Mouse (Mus musculus) heart, embryonic 13.5 days (tissue): ENCODE results near the gene Areg. TPM values are rescaled to one million over a fixed set of nuclear protein-coding genes. Genes with fewer than 3 reads are reported as not detected.

ENCODE experiments used
- ATAC-seq: fragments of 200-750 bp; cut with Nextera tagmentation; 2 replicates; pipeline ENCODE4 v1.8.0; 2017; ENCODE audit warnings: moderate TSS enrichment; ENCODE audit not compliant: insufficient number of reproducible peaks, low FRiP score, low TSS enrichment; ENCODE audit errors: extremely low read depth
- H3K27ac ChIP-seq: fragments of 300-500 bp; sonication (generic); replicated peaks from 2 replicates; pipeline ENCODE4 v1.5.1; 2015; ENCODE audit warnings: moderate library complexity, mild to moderate bottlenecking, inconsistent platforms
- H3K27me3 ChIP-seq: fragments of 300-500 bp; sonication (generic); replicated peaks from 2 replicates; pipeline ENCODE4 v1.6.1; 2015; ENCODE audit warnings: mild to moderate bottlenecking, inconsistent platforms
- H3K36me3 ChIP-seq: fragments of 300-500 bp; sonication (generic); 2 replicates; pipeline ENCODE4 v1.6.1; 2015; ENCODE audit warnings: mild to moderate bottlenecking, inconsistent platforms
- H3K4me1 ChIP-seq: fragments of 300-500 bp; sonication (generic); 2 replicates; pipeline ENCODE4 v1.6.1; 2015; ENCODE audit warnings: inconsistent platforms
- H3K4me2 ChIP-seq: fragments of 300-500 bp; sonication (generic); 2 replicates; pipeline ENCODE4 v1.6.1; 2015; ENCODE audit warnings: inconsistent platforms, mild to moderate bottlenecking, moderate library complexity
- H3K4me3 ChIP-seq: fragments of 300-500 bp; sonication (generic); 2 replicates; pipeline ENCODE4 v1.5.1; 2015; ENCODE audit warnings: moderate library complexity, mild to moderate bottlenecking, inconsistent platforms
- H3K9ac ChIP-seq: fragments of 300-500 bp; sonication (generic); 2 replicates; pipeline ENCODE4 v1.6.1; 2015; ENCODE audit warnings: inconsistent platforms, mild to moderate bottlenecking, moderate library complexity
- H3K9me3 ChIP-seq: fragments of 300-500 bp; sonication (generic); 2 replicates; pipeline ENCODE4 v1.6.1; 2016; ENCODE audit warnings: inconsistent platforms
- WGBS: fragments of 180-500 bp; shearing (Covaris S2); methylation state at CpG from one replicate; pipeline ENCODE4 v1.1.7; 2015; ENCODE audit warnings: mixed read lengths; 5-methylcytosine and 5-hydroxymethylcytosine counted together
- polyA plus RNA-seq: library from polyadenylated mRNA; unstranded; fragments of >200 nt; fragmentation: Nextera tagmentation; extraction: Ambion mirVana; gene quantifications from 2 replicates; pipeline ENCODE4 v1.2.1, GENCODE M21; 2015

Gene Areg
- polyA plus RNA-seq, 1 experiment from 2014 or later = 0.20 TPM

- Histone ChIP-seq H3K36me3 (no peaks in the 10 kb centered on the region), H3K9me3 (no peaks in the 10 kb centered on the region), H3K4me2 (no peak overlapping the region), H3K4me3 (no peak overlapping the region), H3K27ac (no peak overlapping the region), H3K27me3 (no peaks in the 10 kb centered on the region), H3K4me1 (peaks cover 7% of the 10 kb centered on the region), H3K9ac (no peak overlapping the region)
- WGBS = 54% methylated on average over 4 of the region's 4 CpGs
- ATAC-seq = no peak
Observed at GRCm38 (mm10) chr5:91123404-91123803, 16.0 kb upstream of the Areg start.

GRCm38 (mm10) chr5:91124140-91124539, 15.3 kb upstream of the Areg start:
- WGBS = 75% methylated on average over 2 of the region's 2 CpGs
- no peaks in the 10 kb centered on the region for H3K36me3 ChIP-seq
- H3K27me3 ChIP-seq = no peaks in the 10 kb centered on the region
- H3K4me3 ChIP-seq = no peak overlapping the region
- no peak overlapping the region for H3K4me2 ChIP-seq
- H3K9ac ChIP-seq = no peak overlapping the region
- no peak for ATAC-seq
- H3K27ac ChIP-seq = no peak overlapping the region
- H3K4me1 ChIP-seq = peaks cover 4% of the 10 kb centered on the region; the same call in 1 of the 2 replicates
- H3K9me3 ChIP-seq = no peaks in the 10 kb centered on the region

DNA sequence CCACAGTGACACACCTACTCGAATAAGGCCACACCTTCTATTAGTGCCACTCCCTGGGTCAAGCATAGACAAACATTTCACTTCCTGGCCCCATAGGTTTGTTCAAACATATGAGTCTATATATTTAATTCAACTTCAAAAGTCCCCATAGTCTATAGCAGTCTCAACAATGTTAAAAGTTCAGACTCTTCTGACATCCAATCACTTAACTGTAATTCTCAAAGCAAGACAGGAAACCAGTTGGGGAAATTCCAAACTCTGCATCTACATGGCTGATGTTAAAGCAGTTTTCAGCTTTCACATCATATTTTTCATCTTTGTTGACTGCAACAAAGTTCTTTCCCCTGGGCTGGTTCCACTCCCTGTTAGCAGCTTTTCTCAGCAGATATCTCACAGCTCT, 12.8 kb upstream of the Areg start:
- no peak overlapping the region for H3K4me2 ChIP-seq
- H3K4me3 ChIP-seq = no peak overlapping the region
- H3K27me3 ChIP-seq = no peaks in the 10 kb centered on the region
- H3K4me1 ChIP-seq = peaks cover under 1% of the 10 kb centered on the region; the same call in 1 of the 2 replicates
- no peaks in the 10 kb centered on the region for H3K36me3 ChIP-seq
- no peak overlapping the region for H3K27ac ChIP-seq
- H3K9ac ChIP-seq = no peak overlapping the region
- ATAC-seq = no peak
- no peaks in the 10 kb centered on the region for H3K9me3 ChIP-seq
- 83% methylated on average over 1 of the region's 1 CpGs for WGBS

- Histone ChIP-seq H3K4me3 (no peak overlapping the region), H3K4me1 (peaks cover 10% of the 10 kb centered on the region), H3K27ac (no peak overlapping the region), H3K9me3 (no peaks in the 10 kb centered on the region), H3K27me3 (peaks cover 10% of the 10 kb centered on the region), H3K4me2 (no peak overlapping the region), H3K9ac (no peak overlapping the region), H3K36me3 (no peaks in the 10 kb centered on the region)
- no peak for ATAC-seq
- 10% methylated on average over 1 of the region's 1 CpGs for WGBS
Observed at GRCm38 (mm10) chr5:91134961-91135360, 4.4 kb upstream of the Areg start.

DNA sequence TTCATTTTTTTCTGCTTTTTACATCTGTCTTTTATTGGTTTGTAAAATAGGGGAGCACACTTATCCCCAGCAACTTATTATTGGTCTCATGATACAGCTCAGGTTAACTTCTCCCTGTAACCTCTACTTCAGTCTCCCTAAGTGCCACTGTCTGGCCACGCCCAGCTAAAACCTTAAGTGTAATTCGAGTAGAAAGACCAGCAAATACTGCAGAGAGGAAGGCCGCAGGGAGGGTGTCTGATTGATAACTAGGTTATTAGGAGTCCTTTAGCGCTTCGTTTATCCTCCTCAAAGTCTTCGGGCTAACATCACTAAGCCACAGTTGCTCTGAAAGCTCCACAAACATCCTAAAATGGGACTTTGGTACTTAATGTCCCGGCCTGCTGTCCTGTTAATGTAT, 429 bp upstream of the Areg start:
- Histone ChIP-seq H3K36me3 (no peaks in the 10 kb centered on the region), H3K4me3 (peak overlapping the region; percentile 59), H3K27ac (no peak overlapping the region), H3K9me3 (no peaks in the 10 kb centered on the region), H3K4me1 (peaks cover 11% of the 10 kb centered on the region), H3K27me3 (peaks cover 24% of the 10 kb centered on the region), H3K4me2 (peak overlapping the region; percentile 75), H3K9ac (peak overlapping the region; percentile 70)
- no peak for ATAC-seq
- 3% methylated on average over 7 of the region's 7 CpGs for WGBS

DNA sequence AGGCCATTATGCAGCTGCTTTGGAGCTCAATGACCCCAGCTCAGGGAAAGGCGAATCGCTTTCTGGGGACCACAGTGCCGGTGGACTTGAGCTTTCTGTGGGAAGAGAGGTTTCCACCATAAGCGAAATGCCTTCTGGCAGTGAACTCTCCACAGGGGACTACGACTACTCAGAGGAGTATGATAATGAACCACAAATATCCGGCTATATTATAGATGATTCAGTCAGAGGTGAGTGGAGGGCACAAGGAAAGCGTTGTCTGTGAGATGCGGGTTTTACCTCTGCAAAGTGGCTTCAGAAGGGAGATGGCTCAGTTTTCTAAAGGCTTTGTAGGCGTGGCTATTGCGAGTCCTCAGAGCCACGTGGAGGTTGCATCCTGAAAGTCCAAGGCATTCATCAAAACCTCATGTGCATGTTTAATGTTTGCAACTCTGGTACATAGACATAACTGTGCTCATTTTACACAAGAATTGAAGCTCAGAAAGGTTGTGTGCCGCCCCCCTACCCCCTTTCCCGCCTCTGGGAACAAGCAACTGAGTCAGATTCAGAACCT, 1.6 kb downstream of the Areg start:
- WGBS = 47% methylated on average over 13 of the region's 13 CpGs
- H3K9me3 ChIP-seq = no peaks in the 10 kb centered on the region
- no peaks in the 10 kb centered on the region for H3K36me3 ChIP-seq
- peaks cover 11% of the 10 kb centered on the region for H3K4me1 ChIP-seq
- H3K27ac ChIP-seq = no peak overlapping the region
- no peak overlapping the region for H3K9ac ChIP-seq
- no peak overlapping the region for H3K4me2 ChIP-seq
- no peak overlapping the region for H3K4me3 ChIP-seq
- peaks cover 24% of the 10 kb centered on the region for H3K27me3 ChIP-seq
- no peak for ATAC-seq

GRCm38 (mm10) chr5:91144971-91145370, 5.6 kb downstream of the Areg start:
- WGBS = 70% methylated on average over 9 of the region's 9 CpGs
- H3K4me3 ChIP-seq = no peak overlapping the region

DNA sequence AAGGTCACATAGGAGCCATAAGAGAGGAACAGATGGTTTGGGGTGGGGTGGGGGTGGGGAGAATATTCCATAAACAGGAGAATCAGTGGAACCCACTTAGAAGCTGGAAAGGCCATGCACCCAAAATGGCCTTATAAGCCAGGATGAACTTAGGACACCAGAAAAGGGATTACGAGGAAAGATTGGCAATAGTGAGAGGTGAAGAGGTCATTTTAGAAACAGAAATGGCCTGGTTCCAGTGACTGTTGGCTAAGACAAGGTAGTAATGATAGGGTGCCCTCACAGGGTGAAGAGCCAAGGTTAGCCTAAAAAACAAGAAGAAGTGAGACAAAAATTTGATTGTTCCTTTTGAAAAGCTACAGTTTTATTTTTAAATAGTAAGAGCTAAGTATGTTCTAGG, 7.6 kb downstream of the Areg start:
- no peak overlapping the region for H3K27ac ChIP-seq
- peaks cover 16% of the 10 kb centered on the region for H3K9me3 ChIP-seq
- 63% methylated on average over 1 of the region's 1 CpGs for WGBS
- no peaks in the 10 kb centered on the region for H3K4me1 ChIP-seq
- ATAC-seq = no peak
- H3K4me2 ChIP-seq = no peak overlapping the region
- no peak overlapping the region for H3K4me3 ChIP-seq
- H3K27me3 ChIP-seq = no peaks in the 10 kb centered on the region
- no peak overlapping the region for H3K9ac ChIP-seq
- H3K36me3 ChIP-seq = no peaks in the 10 kb centered on the region

More at GRCm38 (mm10) chr5:91144971-91145370, 5.6 kb downstream of the Areg start:
- H3K27ac ChIP-seq = no peak overlapping the region
- no peaks in the 10 kb centered on the region for H3K36me3 ChIP-seq
- peaks cover 6% of the 10 kb centered on the region; the same call in 1 of the 2 replicates for H3K9me3 ChIP-seq
- H3K9ac ChIP-seq = no peak overlapping the region
- peaks cover 15% of the 10 kb centered on the region for H3K27me3 ChIP-seq
- no peak overlapping the region for H3K4me2 ChIP-seq
- H3K4me1 ChIP-seq = peaks cover under 1% of the 10 kb centered on the region; the same call in 1 of the 2 replicates
- no peak for ATAC-seq

GRCm38 (mm10) chr5:91148054-91148453, 8.7 kb downstream of the Areg start:
- Histone ChIP-seq H3K9me3 (peaks cover 16% of the 10 kb centered on the region), H3K4me1 (no peaks in the 10 kb centered on the region), H3K4me2 (no peak overlapping the region), H3K27me3 (no peaks in the 10 kb centered on the region), H3K36me3 (no peaks in the 10 kb centered on the region), H3K9ac (no peak overlapping the region), H3K27ac (no peak overlapping the region), H3K4me3 (no peak overlapping the region)
- no peak for ATAC-seq
- WGBS = 73% methylated on average over 2 of the region's 2 CpGs

- H3K4me3 ChIP-seq = no peak overlapping the region
- no peak overlapping the region for H3K9ac ChIP-seq
- H3K9me3 ChIP-seq = no peaks in the 10 kb centered on the region
- 71% methylated on average over 8 of the region's 8 CpGs for WGBS
- H3K36me3 ChIP-seq = no peaks in the 10 kb centered on the region
- no peak overlapping the region for H3K27ac ChIP-seq
- H3K27me3 ChIP-seq = no peaks in the 10 kb centered on the region
- ATAC-seq = no peak
- H3K4me1 ChIP-seq = no peaks in the 10 kb centered on the region
- no peak overlapping the region for H3K4me2 ChIP-seq
Observed at GRCm38 (mm10) chr5:91156677-91157076, 17.3 kb downstream of the Areg start.

GRCm38 (mm10) chr5:91157169-91157568, 17.8 kb downstream of the Areg start:
- H3K27me3 ChIP-seq = no peaks in the 10 kb centered on the region

DNA sequence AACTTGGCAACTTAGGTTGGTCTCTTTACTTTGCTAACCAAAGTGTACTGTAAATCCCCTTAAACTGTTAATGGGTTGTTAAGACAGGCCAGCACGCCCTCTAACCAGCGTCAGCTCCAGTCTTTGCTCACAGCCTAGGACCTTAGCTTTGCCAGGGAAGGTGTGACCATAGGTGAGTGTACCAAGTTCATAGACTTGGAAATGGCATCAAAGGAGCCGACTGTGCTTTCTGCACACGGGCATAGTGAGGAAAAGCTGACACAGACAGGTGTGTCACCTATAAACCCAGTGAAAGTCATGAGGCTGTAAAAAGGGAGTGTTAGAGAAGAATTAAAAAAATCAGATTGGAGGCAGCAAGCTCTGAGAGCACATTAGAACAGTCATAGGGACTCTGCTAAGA, 23.4 kb downstream of the Areg start:
- Histone ChIP-seq H3K4me3 (no peak overlapping the region), H3K27ac (no peak overlapping the region), H3K4me2 (no peak overlapping the region), H3K36me3 (no peaks in the 10 kb centered on the region), H3K27me3 (no peaks in the 10 kb centered on the region), H3K4me1 (no peaks in the 10 kb centered on the region), H3K9me3 (no peaks in the 10 kb centered on the region), H3K9ac (no peak overlapping the region)
- no peak for ATAC-seq
- WGBS = 71% methylated on average over 4 of the region's 4 CpGs

More at GRCm38 (mm10) chr5:91157169-91157568, 17.8 kb downstream of the Areg start:
- Histone ChIP-seq H3K9ac (no peak overlapping the region), H3K4me2 (no peak overlapping the region), H3K4me1 (no peaks in the 10 kb centered on the region), H3K9me3 (no peaks in the 10 kb centered on the region), H3K27ac (no peak overlapping the region), H3K4me3 (no peak overlapping the region), H3K36me3 (no peaks in the 10 kb centered on the region)
- no peak for ATAC-seq
- WGBS = 50% methylated on average over 3 of the region's 3 CpGs
